Mouse (Mus musculus) frontal cortex, postnatal 10 days (tissue): ENCODE data around the gene Aldh5a1.

Experiments
- DNase-seq, 2 experiments: peaks; one replicate each; pipeline ENCODE4 v3.0.0; 2022; ENCODE audit warnings: low spot score in 2 of 2, mixed read lengths in 1 of 2

The Aldh5a1 gene

DNA sequence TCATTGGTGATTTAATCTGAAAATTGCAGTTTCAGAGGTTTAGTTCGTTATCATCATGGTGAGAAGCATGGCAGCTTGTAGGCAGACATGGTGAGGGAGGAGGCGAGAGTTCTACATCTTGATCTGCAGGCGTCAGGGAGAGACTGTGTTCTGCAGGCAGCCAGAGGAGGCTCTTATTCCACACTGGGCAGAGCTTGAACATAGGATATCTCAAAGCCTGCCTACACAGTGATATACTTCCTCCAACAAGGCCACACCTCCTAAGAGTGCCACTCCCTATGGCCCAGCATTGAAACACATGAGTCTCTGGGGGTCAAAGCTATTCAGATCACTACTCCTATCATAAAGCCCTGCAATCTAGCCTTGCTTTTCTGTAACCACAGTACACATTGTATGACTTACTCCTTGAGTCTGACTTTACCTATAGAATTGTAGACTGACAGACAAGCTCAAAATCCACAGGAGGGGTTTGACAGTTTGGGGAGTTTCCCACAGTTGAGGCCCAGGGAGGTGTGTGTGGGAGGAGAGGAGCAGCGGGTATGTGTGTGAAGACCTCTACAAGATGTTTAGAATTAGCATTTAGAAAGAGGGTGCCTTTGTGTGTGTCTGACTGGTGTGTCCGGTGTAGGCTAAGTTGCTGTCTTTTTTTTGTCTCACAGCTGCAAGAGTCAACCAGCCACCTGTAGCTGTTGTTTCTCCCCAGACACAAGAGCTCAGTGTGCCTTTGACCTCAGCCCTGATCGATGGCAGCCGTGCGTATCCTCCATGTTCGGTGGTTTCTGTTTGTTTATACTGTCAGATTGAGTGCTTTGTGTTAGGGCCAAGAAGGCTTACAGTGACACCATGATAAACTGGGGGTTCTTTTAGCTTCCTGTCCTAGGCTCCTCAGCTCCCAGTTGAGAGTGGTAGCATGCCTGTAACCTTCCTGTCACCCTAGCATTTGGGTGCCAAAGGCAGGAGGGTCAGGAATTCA, 70.7 kb downstream of the Aldh5a1 start:
- no peak for DNase-seq

DNA sequence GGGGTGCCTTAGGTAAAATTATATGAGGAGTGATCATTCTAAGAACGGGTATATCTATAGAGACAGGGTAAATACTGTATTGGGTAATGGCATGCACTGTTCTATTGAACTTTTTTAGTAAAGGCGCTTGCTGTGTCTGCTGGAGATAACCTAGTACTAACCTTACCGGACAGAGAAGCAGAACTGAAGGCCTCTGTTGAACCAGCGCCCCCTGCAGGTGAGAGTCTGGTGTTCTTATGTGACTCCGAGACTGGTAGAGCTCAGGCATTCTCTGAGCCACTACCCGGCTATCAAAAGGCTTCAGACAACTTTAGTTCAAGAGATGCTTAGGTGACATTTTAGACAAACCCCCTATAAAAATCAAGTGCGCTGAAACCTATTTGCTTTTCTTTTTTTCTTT, 74.9 kb downstream of the Aldh5a1 start:
- DNase-seq = peak in 1 of 2 experiments; percentile 28

DNA sequence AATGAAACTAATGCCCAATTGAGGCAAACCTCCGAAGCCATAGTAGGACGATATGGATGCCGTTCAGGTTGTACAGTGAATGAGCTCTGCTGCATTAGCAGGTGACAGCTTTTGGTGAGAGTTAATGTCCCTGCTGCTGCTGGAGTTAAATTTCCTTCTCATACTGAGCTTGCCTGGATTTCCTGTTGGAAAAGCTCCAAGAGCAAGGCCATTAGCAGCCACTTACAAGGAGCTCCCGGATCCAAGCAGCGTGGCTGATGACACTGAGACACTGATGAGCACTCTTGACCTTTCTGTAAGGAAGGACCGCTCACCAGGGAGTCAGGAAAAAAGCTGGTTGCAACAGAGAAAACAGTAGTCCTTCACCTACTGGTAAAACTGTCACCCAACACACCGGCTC, 75.4 kb downstream of the Aldh5a1 start:
- DNase-seq = no peak

DNA sequence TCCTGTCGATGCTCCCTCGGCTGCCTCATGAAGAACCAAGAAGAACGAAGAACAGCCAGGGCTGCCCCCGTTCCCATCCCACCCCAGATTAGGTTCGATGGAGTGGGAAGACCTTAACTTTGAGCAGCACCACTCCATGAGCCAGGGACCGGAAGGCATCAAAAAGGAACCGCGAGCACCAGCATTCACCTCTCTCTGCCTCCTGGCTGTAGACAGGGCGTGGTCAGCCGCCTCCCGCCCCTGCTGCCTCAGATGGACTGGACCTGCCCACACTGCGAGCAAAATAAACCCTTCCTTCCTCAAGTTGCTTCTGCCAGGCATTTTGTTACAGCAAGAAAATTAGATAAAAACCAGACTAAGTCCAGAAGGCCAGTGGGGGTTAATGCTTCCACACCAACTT, 76.4 kb downstream of the Aldh5a1 start:
- DNase-seq = no peak

DNA sequence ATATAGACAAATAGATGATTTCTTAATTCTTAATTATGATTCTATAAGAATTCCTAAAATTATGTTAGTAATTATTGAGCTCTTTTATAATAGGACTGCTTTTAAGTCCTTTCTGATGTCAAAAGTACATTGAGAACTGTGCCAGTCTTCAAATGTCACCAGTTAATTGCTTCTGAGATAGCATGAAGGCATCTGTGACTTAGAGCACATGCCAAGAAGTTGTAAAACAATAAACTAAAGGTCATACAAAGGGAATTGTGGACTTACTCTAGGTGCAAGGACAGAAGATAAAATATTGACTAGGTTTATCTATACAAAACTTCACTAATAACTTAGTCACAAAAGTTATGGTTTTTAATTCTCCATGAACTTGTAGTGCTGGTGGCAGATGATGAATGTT, 78.3 kb downstream of the Aldh5a1 start:
- DNase-seq = no peak
